9 mouse cellular contexts compared by ENCODE assay signal in genomic region chr10:62320402-62320978, GRCm38 (mm10). TPM values are rescaled to one million over a fixed set of nuclear protein-coding genes. Genes with fewer than 3 reads are reported as not detected.
DNase-seq lines count a peak whose midpoint lies in the region; ATAC-seq and TF ChIP-seq lines count a peak whose summit lies in the region.
"Had no signal": no experiment of that assay in that cellular context is flagged by ENCODE, and none has a peak within 500 bp of the region (broad histone marks: within the 10 kb centered on the region; RNA-seq: fewer than 3 reads in every experiment).

No protein-coding gene starts in this region.

- H3K27me3 ChIP-seq in hindbrain, embryonic 14.5 days (ENCODE audit: control insufficient read depth, insufficient read depth, low read length), result no peaks in the 10 kb centered on the region
- no peaks in the 10 kb centered on the region for H3K27me3 ChIP-seq in hindbrain, embryonic 11.5 days (ENCODE audit: control insufficient read depth, insufficient read depth, low read length)
- H3K27me3 ChIP-seq in CH12.LX (replicated peaks), result no peaks in the 10 kb centered on the region

- TF ChIP-seq CTCF in CH12.LX (conservative IDR thresholded peaks at IDR 0.05 in 1 of 2, IDR thresholded peaks at IDR 0.05 in 1 of 2; ENCODE audit: low read depth in 2 of 2, low read length in 2 of 2), result no peak
- TF ChIP-seq CTCF in bone marrow macrophage, adult 2 months (IDR thresholded peaks at IDR 0.05; ENCODE audit: low read depth, low read length), result no peak

- no peak for TF ChIP-seq POLR2A in CH12.LX (IDR thresholded peaks at IDR 0.05; ENCODE audit: low read depth, low read length)
- TF ChIP-seq POLR2A in bone marrow macrophage, adult 2 months (IDR thresholded peaks at IDR 0.05; ENCODE audit: borderline replicate concordance, low read depth, low read length), result no peak

- no peaks in the 10 kb centered on the region for H3K79me2 ChIP-seq in CH12.LX (replicated peaks; ENCODE audit: control insufficient read depth, extremely low read depth, insufficient read depth, poor library complexity, severe bottlenecking)

- H3K9me3 ChIP-seq in hindbrain, embryonic 14.5 days (ENCODE audit: control insufficient read depth, low read length), result no peaks in the 10 kb centered on the region
- H3K9me3 ChIP-seq in hindbrain, embryonic 11.5 days (ENCODE audit: control insufficient read depth, low read length), result no peaks in the 10 kb centered on the region
- H3K9me3 ChIP-seq in CH12.LX (replicated peaks; ENCODE audit: low read length), result no peaks in the 10 kb centered on the region

- no peak overlapping the region for H3K9ac ChIP-seq in hindbrain, embryonic 14.5 days
- H3K9ac ChIP-seq in hindbrain, embryonic 11.5 days (ENCODE audit: low read depth, low read length), result no peak overlapping the region
- H3K9ac ChIP-seq in CH12.LX (ENCODE audit: insufficient read depth, low read depth), result no peak overlapping the region
- H3K9ac ChIP-seq: liver, embryonic 14.5 days had no signal

- no peak overlapping the region for H3K4me3 ChIP-seq in hindbrain, embryonic 14.5 days (replicated peaks; ENCODE audit: low read length)
- no peak overlapping the region for H3K4me3 ChIP-seq in hindbrain, embryonic 11.5 days (ENCODE audit: low read depth, low read length)
- no peak overlapping the region for H3K4me3 ChIP-seq in CH12.LX (replicated peaks in 1 of 3; ENCODE audit: low read depth in 2 of 3, low read length in 2 of 3, poor library complexity in 1 of 3)
- no peak overlapping the region for H3K4me3 ChIP-seq in bone marrow macrophage, adult 2 months (ENCODE audit: insufficient read depth, low read length)

- no peak for TF ChIP-seq RAD21 in CH12.LX (IDR thresholded peaks at IDR 0.05; ENCODE audit: low read depth, low read length)

- no peak for DNase-seq in hindbrain, embryonic 14.5 days (ENCODE audit: low spot score)
- DNase-seq in hindbrain, embryonic 11.5 days (ENCODE audit: low spot score), result no peak
- no peak for DNase-seq in CH12.LX (ENCODE audit: extremely low read depth)
- no peak for DNase-seq in testis, postnatal 14 days (ENCODE audit: low spot score)
- DNase-seq in T-cell, adult 2 months (ENCODE audit: low spot score), result no peak
- no peak for DNase-seq in urinary bladder, postnatal 10 days (ENCODE audit: low spot score)

- H3K27ac ChIP-seq in hindbrain, embryonic 14.5 days, result no peak overlapping the region
- no peak overlapping the region for H3K27ac ChIP-seq in hindbrain, embryonic 11.5 days (ENCODE audit: low read depth, low read length)
- H3K27ac ChIP-seq in CH12.LX (ENCODE audit: insufficient read depth, low read depth), result no peak overlapping the region
- peak overlapping the region; percentile 11 for H3K27ac ChIP-seq in bone marrow macrophage, adult 2 months (ENCODE audit: insufficient read depth, low read depth, low read length)
- H3K27ac ChIP-seq: liver, embryonic 14.5 days had no signal

- no peaks in the 10 kb centered on the region for H3K36me3 ChIP-seq in hindbrain, embryonic 14.5 days (replicated peaks; ENCODE audit: control insufficient read depth, insufficient read depth)
- no peaks in the 10 kb centered on the region for H3K36me3 ChIP-seq in hindbrain, embryonic 11.5 days (ENCODE audit: control insufficient read depth, insufficient read depth, low read length)
- H3K36me3 ChIP-seq in CH12.LX (replicated peaks in 1 of 2; ENCODE audit: control insufficient read depth in 1 of 2, insufficient read depth in 1 of 2, low read length in 1 of 2), result peaks cover 0 to 14% of the 10 kb centered on the region in 2 experiments

- H3K4me2 ChIP-seq in hindbrain, embryonic 14.5 days (replicated peaks), result no peak overlapping the region
- H3K4me2 ChIP-seq in hindbrain, embryonic 11.5 days (replicated peaks; ENCODE audit: low read depth, low read length), result no peak overlapping the region
- no peak overlapping the region for H3K4me2 ChIP-seq in CH12.LX (ENCODE audit: insufficient read depth, low read depth, poor library complexity, severe bottlenecking)

- dilution Hi-C loops in CH12.LX (cut with MboI; ENCODE audit: extremely low pct_ligation_motif_present, extremely low pct_unique_long_range_greater_than_20kb, low sequenced_read_pairs), result no loop called here

- TF ChIP-seq EP300 in CH12.LX (IDR thresholded peaks at IDR 0.05; ENCODE audit: low read length), result no peak

- peak; percentile 64; the same call in 1 of the 2 replicates for ATAC-seq in hindbrain, embryonic 14.5 days (ENCODE audit: low FRiP score)
- ATAC-seq in hindbrain, embryonic 11.5 days (ENCODE audit: low FRiP score), result no peak
- peak; percentile 9 to 60; a peak in 2 of 4 replicates for ATAC-seq in hematopoietic stem cell, adult 5-6 weeks (replicated peaks in 1 of 2; ENCODE audit: insufficient read depth in 1 of 2, low FRiP score in 2 of 2, low TSS enrichment in 1 of 2, low read depth in 1 of 2, poor library complexity in 2 of 2, severe bottlenecking in 2 of 2)

- 82% methylated on average over 9 of the region's 9 CpGs for WGBS in hindbrain, embryonic 14.5 days
- 91% methylated on average over 9 of the region's 9 CpGs for WGBS in hindbrain, embryonic 11.5 days

- in situ Hi-C loops in CH12.LX (cut with MboI; ENCODE audit: low pct_ligation_motif_present, low pct_unique_long_range_greater_than_20kb, low sequenced_read_pairs), result no loop called here

- no peaks in the 10 kb centered on the region for H3K4me1 ChIP-seq in hindbrain, embryonic 14.5 days (replicated peaks; ENCODE audit: control insufficient read depth, insufficient read depth, low read length)
- H3K4me1 ChIP-seq in hindbrain, embryonic 11.5 days (replicated peaks; ENCODE audit: control insufficient read depth, insufficient read depth, low read length), result no peaks in the 10 kb centered on the region
- H3K4me1 ChIP-seq in CH12.LX (ENCODE audit: control insufficient read depth in 1 of 2, insufficient read depth in 2 of 2), result peaks cover 13 to 16% of the 10 kb centered on the region in 2 experiments
- peaks cover 22% of the 10 kb centered on the region for H3K4me1 ChIP-seq in bone marrow macrophage, adult 2 months (ENCODE audit: control insufficient read depth, insufficient read depth, low read length)

TF ChIP-seq in CH12.LX, 34 proteins besides CTCF, POLR2A, EP300 and RAD21:
- TF ChIP-seq KAT2A (IDR thresholded peaks at IDR 0.05; ENCODE audit: insufficient replicate concordance, low read length) (no peak), ZNF384 (IDR thresholded peaks at IDR 0.05; ENCODE audit: low read depth, low read length) (no peak), ZC3H11A (IDR thresholded peaks at IDR 0.05; ENCODE audit: low read depth, low read length) (no peak), IRF4 (IDR thresholded peaks at IDR 0.05; ENCODE audit: low read depth, low read length) (peak; percentile 24; the same call in 1 of the 2 replicates), USF1 (IDR thresholded peaks at IDR 0.05; ENCODE audit: low read depth, low read length) (peak; percentile 1; the same call in 1 of the 2 replicates), TBP (conservative IDR thresholded peaks at IDR 0.05; ENCODE audit: low read depth, low read length) (no peak), E2F4 (IDR thresholded peaks at IDR 0.05; ENCODE audit: insufficient replicate concordance, low read depth, low read length) (no peak), CHD1 (IDR thresholded peaks at IDR 0.05; ENCODE audit: low read depth, low read length) (peak; percentile 93)

RNA-seq across cellular contexts. Expression of gene Hk1, which starts 59.2 kb away (rescaled TPM):
- 89.9 and 105 TPM in 2 replicates for polyA plus RNA-seq in hindbrain, embryonic 14.5 days (2014; fragmentation: Nextera tagmentation; extraction: Ambion mirVana)
- 18.2 and 25.4 TPM in 2 replicates for polyA plus RNA-seq in hindbrain, embryonic 11.5 days (2014; fragmentation: Nextera tagmentation; extraction: Ambion mirVana)
- 14.7 and 23.4 TPM in 2 replicates for total RNA-seq in CH12.LX (2012; rRNA removed)
- total RNA-seq in CH12.LX (2014; rRNA removed), result 9.3 and 9.9 TPM in 2 replicates
- 30.1 and 31.8 TPM in 2 replicates for polyA plus RNA-seq in CH12.LX (2012; ENCODE audit: insufficient read length, low read depth)
- 37.9 and 45.1 TPM in 2 replicates for polyA plus RNA-seq in bone marrow macrophage, adult 2 months (2012; ENCODE audit: insufficient read depth, insufficient read length, missing spikeins)
- 99.6 and 155 TPM in 2 replicates for total RNA-seq in hematopoietic stem cell, adult 5-6 weeks (2017)
